Mouse (Mus musculus): ENCODE data around the gene Tia1.

Gene Tia1

GRCm38 (mm10) chr6:86480189-86480831 is 76.3 kb downstream of the Tia1 start:
- in situ Hi-C loops (cut with MboI), result no loop called here

DNA sequence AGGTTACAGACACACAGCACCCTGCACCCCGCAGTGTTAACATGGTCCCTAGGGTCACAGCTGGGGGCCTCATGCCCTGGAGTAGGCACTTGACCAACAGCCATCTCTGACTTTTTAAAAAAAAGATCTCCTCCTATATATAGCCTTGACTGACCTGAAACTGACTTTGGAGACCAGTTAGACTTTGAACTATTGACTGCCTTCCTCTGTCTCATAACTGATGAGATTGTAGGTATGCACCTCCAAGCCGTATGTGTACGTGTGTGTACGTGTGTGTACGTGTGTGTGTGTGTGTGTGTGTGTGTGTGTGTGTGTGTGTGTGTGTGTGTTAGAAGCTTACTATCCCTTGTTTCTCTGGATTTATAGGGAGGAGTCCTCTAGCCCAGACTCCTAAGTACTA is 77.9 kb downstream of the Tia1 start:
- in situ Hi-C loops (cut with MboI), result no loop called here
